Mouse (Mus musculus): ENCODE data around the gene Luc7l3. TPM values are rescaled to one million over a fixed set of nuclear protein-coding genes. Genes with fewer than 3 reads are reported as not detected.

Luc7l3 gene
- total and polyA plus RNA-seq, 3 experiments, result 38.7 to 260 (median 238) TPM

DNA sequence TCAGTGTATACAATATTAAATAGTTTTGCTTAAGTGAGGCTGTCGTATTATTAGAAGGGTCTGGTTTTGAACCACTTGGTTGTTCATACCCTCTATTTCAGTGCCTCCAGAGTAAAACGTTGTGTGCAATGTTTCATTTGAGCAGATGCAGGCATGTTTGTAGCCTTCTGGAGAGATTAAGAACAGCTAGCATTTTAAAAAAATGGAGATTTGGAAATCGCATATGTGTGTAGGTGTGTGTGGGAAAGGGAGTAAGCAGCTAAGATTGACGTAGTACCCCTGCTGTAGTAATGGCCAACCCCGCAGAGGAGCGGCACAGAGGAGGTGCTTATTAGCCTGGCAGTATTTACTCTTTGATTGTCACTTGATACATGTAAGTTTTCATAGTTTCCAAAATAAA, 10.9 kb upstream of the Luc7l3 start:
- no peak for DNase-seq (ENCODE audit: low spot score)
- Histone ChIP-seq H3K36me3 (replicated peaks) (peaks cover 51% of the 10 kb centered on the region), H3K4me1 (ENCODE audit: insufficient read depth, low read depth, low read length) (peaks cover 23% of the 10 kb centered on the region), H3K27me3 (ENCODE audit: insufficient read depth, low read length) (no peaks in the 10 kb centered on the region), H3K9me3 (replicated peaks) (no peaks in the 10 kb centered on the region), H3K4me3 (ENCODE audit: low read depth, low read length) (no peak overlapping the region)
- ATAC-seq (ENCODE audit: extremely low read depth, insufficient number of reproducible peaks, low FRiP score, poor library complexity, severe bottlenecking), result no peak
- TF ChIP-seq TAL1 (conservative IDR thresholded peaks at IDR 0.05; ENCODE audit: low read depth, low read length), result no peak
- no peak for TF ChIP-seq GATA2 (IDR thresholded peaks at IDR 0.05; ENCODE audit: borderline replicate concordance, low read depth, low read length)
- no peak for TF ChIP-seq GATA1 (IDR thresholded peaks at IDR 0.05; ENCODE audit: borderline replicate concordance, low read length)
- no peak for TF ChIP-seq CTCF (IDR thresholded peaks at IDR 0.05; ENCODE audit: low read depth, low read length)
- TF ChIP-seq POLR2AphosphoS5 (IDR thresholded peaks at IDR 0.05; ENCODE audit: insufficient replicate concordance, low read depth, low read length), result no peak

DNA sequence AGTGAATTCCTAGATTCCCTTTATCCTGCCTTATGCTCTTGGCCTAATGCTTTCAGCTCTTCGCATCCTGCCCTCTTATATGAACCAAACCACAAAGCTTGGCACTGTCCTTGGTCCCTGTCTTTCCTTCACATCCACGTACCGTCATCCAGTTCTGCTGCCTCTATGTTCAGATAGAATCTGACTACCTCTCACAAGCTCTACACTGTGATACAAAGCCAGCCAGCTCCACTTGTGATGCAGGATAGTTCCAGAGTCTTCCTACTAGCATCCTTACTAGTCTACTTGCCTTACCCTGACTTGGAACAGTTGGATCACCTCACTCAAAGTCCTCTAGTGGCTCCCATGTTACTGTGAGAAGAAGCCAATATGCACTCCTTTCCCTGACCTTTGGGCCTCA, 8.4 kb upstream of the Luc7l3 start:
- H3K36me3 ChIP-seq (replicated peaks), result peaks cover 34% of the 10 kb centered on the region
- DNase-seq (ENCODE audit: low spot score), result no peak
- no peaks in the 10 kb centered on the region for H3K27me3 ChIP-seq (ENCODE audit: insufficient read depth, low read length)
- no peak overlapping the region for H3K4me3 ChIP-seq (ENCODE audit: low read depth, low read length)
- peaks cover 29% of the 10 kb centered on the region for H3K4me1 ChIP-seq (ENCODE audit: insufficient read depth, low read depth, low read length)
- no peaks in the 10 kb centered on the region for H3K9me3 ChIP-seq (replicated peaks)
- TF ChIP-seq CTCF (IDR thresholded peaks at IDR 0.05; ENCODE audit: low read depth, low read length) (no peak), TAL1 (conservative IDR thresholded peaks at IDR 0.05; ENCODE audit: low read depth, low read length) (no peak), POLR2AphosphoS5 (IDR thresholded peaks at IDR 0.05; ENCODE audit: insufficient replicate concordance, low read depth, low read length) (no peak), GATA2 (IDR thresholded peaks at IDR 0.05; ENCODE audit: borderline replicate concordance, low read depth, low read length) (no peak), GATA1 (IDR thresholded peaks at IDR 0.05; ENCODE audit: borderline replicate concordance, low read length) (no peak)
- no peak for ATAC-seq (ENCODE audit: extremely low read depth, insufficient number of reproducible peaks, low FRiP score, poor library complexity, severe bottlenecking)

DNA sequence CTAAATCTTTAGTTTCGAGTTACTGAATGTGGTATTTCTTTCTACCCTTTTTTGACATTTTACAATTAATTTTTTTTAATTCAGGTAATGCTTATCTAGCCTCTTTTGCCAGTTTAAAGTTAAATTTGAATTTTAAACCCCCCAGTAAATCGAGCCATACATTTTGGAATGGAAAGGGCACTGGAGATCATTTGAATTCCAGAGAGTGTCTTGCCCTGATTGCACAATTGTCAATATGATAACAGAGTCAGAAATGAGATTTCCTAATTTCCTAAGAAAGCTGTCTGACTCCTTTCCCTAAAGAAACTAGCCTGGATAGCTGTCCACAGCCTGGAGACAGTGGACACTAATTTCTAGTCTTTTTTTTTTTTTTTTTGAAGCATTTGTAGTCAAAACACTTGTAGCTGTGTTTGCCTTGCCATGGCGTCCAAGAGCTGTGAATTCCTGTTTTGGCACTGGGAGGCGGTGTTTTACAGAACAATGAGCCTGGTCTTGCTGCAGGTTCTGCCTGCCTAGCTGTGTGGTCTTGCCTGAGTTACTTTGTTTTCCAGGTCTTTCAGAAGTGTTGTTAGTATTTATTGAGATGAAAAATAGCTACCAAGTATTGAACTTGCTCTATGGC, 7.6 kb upstream of the Luc7l3 start:
- Histone ChIP-seq H3K4me1 (ENCODE audit: insufficient read depth, low read depth, low read length) (peaks cover 25% of the 10 kb centered on the region), H3K27me3 (ENCODE audit: insufficient read depth, low read length) (no peaks in the 10 kb centered on the region), H3K36me3 (replicated peaks) (peaks cover 26% of the 10 kb centered on the region), H3K9me3 (replicated peaks) (no peaks in the 10 kb centered on the region), H3K4me3 (ENCODE audit: low read depth, low read length) (no peak overlapping the region)
- DNase-seq (ENCODE audit: low spot score) (peak; percentile 21), ATAC-seq (ENCODE audit: extremely low read depth, insufficient number of reproducible peaks, low FRiP score, poor library complexity, severe bottlenecking) (no peak)
- TF ChIP-seq POLR2AphosphoS5 (IDR thresholded peaks at IDR 0.05; ENCODE audit: insufficient replicate concordance, low read depth, low read length) (no peak), GATA1 (IDR thresholded peaks at IDR 0.05; ENCODE audit: borderline replicate concordance, low read length) (no peak), GATA2 (IDR thresholded peaks at IDR 0.05; ENCODE audit: borderline replicate concordance, low read depth, low read length) (no peak), CTCF (IDR thresholded peaks at IDR 0.05; ENCODE audit: low read depth, low read length) (no peak), TAL1 (conservative IDR thresholded peaks at IDR 0.05; ENCODE audit: low read depth, low read length) (no peak)

DNA sequence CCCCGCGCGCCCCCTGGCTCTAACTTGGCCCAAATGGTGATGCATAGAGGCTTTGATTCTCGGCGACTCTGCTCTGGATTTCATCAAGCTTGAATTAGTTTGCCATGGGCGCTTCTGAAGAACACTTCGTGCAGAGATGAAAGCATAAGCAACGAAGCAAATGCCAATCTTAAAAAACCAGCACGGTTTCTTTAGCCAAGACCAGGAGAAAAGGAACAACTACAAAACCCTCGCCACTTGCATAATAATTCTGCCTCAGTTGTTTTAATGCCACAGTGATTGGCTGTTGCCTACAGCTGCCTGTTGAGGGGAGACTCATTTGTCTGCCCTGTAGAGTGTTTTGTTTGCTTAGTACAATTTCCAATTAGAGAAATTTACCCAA, 6.8 kb upstream of the Luc7l3 start:
- Histone ChIP-seq H3K9me3 (replicated peaks) (no peaks in the 10 kb centered on the region), H3K27me3 (ENCODE audit: insufficient read depth, low read length) (no peaks in the 10 kb centered on the region), H3K4me3 (ENCODE audit: low read depth, low read length) (peak overlapping the region; percentile 90), H3K36me3 (replicated peaks) (peaks cover 21% of the 10 kb centered on the region), H3K4me1 (ENCODE audit: insufficient read depth, low read depth, low read length) (peaks cover 19% of the 10 kb centered on the region)
- ATAC-seq (ENCODE audit: extremely low read depth, insufficient number of reproducible peaks, low FRiP score, poor library complexity, severe bottlenecking), result no peak
- DNase-seq (ENCODE audit: low spot score), result no peak
- TF ChIP-seq GATA1 (IDR thresholded peaks at IDR 0.05; ENCODE audit: borderline replicate concordance, low read length) (no peak), TAL1 (conservative IDR thresholded peaks at IDR 0.05; ENCODE audit: low read depth, low read length) (no peak), GATA2 (IDR thresholded peaks at IDR 0.05; ENCODE audit: borderline replicate concordance, low read depth, low read length) (no peak), POLR2AphosphoS5 (IDR thresholded peaks at IDR 0.05; ENCODE audit: insufficient replicate concordance, low read depth, low read length) (no peak)

DNA sequence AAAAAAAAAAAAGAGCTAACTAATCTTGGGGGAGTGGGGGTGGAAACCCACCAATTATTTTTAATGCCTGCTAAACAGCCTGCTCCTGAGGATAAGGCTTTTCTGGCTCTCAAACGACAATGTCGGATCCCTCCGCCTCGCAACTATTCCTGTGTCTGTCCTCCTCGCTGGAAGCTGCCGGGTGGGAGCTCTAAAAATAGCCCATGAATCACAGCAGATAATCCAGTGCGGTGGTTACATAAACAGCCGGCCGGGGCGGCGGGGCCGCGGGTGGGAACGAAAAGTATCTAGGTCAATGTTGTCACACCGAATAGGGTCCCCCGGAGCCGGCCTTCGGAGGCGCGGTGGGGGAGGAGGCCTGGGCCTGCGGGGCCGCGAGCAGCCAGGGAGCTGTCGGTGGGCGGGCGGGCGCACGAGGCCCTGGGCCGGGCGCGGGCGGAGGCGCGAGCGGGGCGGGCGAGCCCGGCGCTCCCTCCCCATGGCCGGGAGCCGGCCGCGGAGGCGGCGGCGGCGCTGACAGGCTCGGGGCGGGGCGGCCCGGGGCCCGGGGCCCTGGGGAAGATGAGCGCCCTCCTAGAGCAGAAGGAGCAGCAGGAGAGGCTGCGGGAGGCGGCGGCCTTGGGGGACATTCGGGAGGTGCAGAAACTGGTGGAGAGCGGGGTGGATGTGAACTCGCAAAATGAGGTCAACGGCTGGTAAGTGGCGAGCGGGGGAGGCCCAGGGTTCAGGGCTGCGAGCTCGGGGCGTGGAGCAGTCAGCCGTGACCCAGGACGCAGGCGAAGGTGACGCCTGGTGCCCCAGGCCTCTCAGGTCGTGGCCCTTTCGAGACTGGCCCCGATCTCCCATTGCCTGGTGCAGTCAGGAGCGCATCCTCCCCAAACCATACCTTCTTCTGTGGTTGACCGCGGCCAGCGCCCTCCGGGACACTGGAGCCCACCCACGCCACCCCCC, 6.2 kb upstream of the Luc7l3 start, which contains the start of gene Ankrd40:
TSS of gene Ankrd40 (plus strand) at position 309 of the 951 bp plus-strand sequence.
- H3K27me3 ChIP-seq (ENCODE audit: insufficient read depth, low read length), result no peaks in the 10 kb centered on the region
- TF ChIP-seq CTCF (IDR thresholded peaks at IDR 0.05; ENCODE audit: low read depth, low read length), result no peak
- TF ChIP-seq TAL1 (conservative IDR thresholded peaks at IDR 0.05; ENCODE audit: low read depth, low read length), result no peak
- TF ChIP-seq GATA1 (IDR thresholded peaks at IDR 0.05; ENCODE audit: borderline replicate concordance, low read length), result no peak
- TF ChIP-seq GATA2 (IDR thresholded peaks at IDR 0.05; ENCODE audit: borderline replicate concordance, low read depth, low read length), result no peak
- no peak for TF ChIP-seq POLR2AphosphoS5 (IDR thresholded peaks at IDR 0.05; ENCODE audit: insufficient replicate concordance, low read depth, low read length)
- H3K4me1 ChIP-seq (ENCODE audit: insufficient read depth, low read depth, low read length), result peaks cover 17% of the 10 kb centered on the region
- peak within 1 kb of the TSS; percentile 90 for H3K4me3 ChIP-seq (ENCODE audit: low read depth, low read length)
- DNase-seq (ENCODE audit: low spot score) (peak; percentile 83), ATAC-seq (ENCODE audit: extremely low read depth, insufficient number of reproducible peaks, low FRiP score, poor library complexity, severe bottlenecking) (peak; percentile 78)
- no peaks in the 10 kb centered on the region for H3K9me3 ChIP-seq (replicated peaks)
- peaks cover 18% of the 10 kb centered on the region for H3K36me3 ChIP-seq (replicated peaks)

DNA sequence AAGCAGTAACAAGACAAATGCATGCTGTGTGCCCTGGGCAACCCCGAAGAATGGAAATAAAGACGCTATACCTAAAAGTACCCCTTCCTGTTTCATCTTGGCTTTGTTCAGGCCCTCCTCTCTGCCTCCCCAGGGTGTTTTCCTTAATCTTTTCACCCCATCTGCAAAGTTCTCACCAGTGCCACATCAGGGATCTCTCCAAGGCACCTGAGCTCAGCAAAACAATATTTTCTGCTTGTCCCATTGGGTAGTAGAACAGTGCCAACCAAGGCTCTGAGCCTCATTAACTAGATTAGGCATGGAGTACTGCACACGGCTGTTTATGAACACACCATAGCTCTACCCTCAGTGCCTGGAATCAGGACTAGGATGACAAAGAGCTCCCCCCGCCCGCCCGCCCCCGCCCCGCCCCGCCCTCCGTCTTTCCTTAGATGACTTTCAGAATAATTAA, 5.2 kb upstream of the Luc7l3 start:
- ATAC-seq (ENCODE audit: extremely low read depth, insufficient number of reproducible peaks, low FRiP score, poor library complexity, severe bottlenecking), result no peak
- no peak for TF ChIP-seq POLR2AphosphoS5 (IDR thresholded peaks at IDR 0.05; ENCODE audit: insufficient replicate concordance, low read depth, low read length)
- Histone ChIP-seq H3K27me3 (ENCODE audit: insufficient read depth, low read length) (no peaks in the 10 kb centered on the region), H3K9me3 (replicated peaks) (no peaks in the 10 kb centered on the region), H3K36me3 (replicated peaks) (peaks cover 15% of the 10 kb centered on the region), H3K4me1 (ENCODE audit: insufficient read depth, low read depth, low read length) (peaks cover 26% of the 10 kb centered on the region), H3K4me3 (ENCODE audit: low read depth, low read length) (no peak overlapping the region; the same call in 1 of the 2 replicates)
- DNase-seq (ENCODE audit: low spot score), result peak; percentile 20

Measured in G1E (cell line).